Mouse (Mus musculus) megakaryocyte-erythroid progenitor cell, adult 5-6 weeks (primary cell): ENCODE measurements around the gene Apba1. TPM values are rescaled to one million over a fixed set of nuclear protein-coding genes. Genes with fewer than 3 reads are reported as not detected.

Source experiments
- ATAC-seq: replicated peaks from 2 replicates; pipeline ENCODE4 v1.8.0; 2016; ENCODE audit warnings: mild to moderate bottlenecking, inconsistent platforms; ENCODE audit not compliant: severe bottlenecking, poor library complexity, low FRiP score, low TSS enrichment
- total RNA-seq, 2 experiments: library from RNA; stranded (forward) in 1 of 2; stranded (reverse) in 1 of 2; fragments of 200-1000, 215-1000 nt in 1 of 2; fragments of >200 nt in 1 of 2; fragmentation: Nextera tagmentation in 1 of 2; gene quantifications; 2 replicates each; pipeline ENCODE4 v1.2.3; 2014 to 2017

Gene Apba1
- total RNA-seq, 2 experiments from 2014 or later, result under 0.01 TPM; not detected in 1

- no peak for ATAC-seq
Observed at GRCm38 (mm10) chr19:23862736-23863135, 104.0 kb downstream of the Apba1 start.

DNA sequence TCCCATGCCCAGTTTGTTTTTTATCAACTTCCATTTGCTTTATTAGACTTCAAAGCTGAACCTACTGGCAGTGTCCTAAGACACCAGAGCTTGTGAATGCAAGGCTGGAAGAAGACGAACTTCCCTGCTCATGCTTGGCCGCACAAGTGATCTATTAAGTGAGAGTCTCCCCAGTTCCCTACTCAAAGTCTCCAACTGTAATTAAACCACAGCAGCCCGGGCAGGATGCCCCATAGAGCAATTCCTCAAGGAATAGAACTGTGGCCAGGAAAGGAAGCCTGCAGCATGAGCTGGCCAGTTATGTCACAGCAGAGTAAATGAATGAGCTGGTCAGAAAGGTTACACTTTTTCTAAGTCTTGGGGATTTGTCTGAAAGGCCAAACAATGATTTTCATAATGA, 105.3 kb downstream of the Apba1 start:
- ATAC-seq, result no peak

DNA sequence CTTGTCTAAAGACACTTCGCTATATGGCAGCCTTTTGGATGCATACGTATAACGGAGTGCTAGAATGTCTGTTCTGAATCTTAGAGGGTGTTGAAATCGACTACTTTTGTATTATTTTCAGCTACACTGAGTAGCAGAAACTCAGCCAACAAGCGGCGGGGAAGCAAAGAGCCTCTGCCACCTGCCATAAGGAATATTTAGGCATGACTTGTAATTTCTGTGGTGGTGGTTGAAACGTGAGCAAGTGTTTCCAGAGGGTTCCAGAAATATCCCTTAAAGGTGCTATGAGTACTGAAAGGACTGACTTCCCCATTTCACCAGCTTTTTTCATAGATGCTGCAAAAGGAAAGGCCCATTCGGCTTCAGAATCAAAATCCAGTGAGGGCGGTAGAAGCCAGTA, 107.4 kb downstream of the Apba1 start:
- ATAC-seq, result no peak

GRCm38 (mm10) chr19:23867052-23867451, 108.4 kb downstream of the Apba1 start:
- no peak for ATAC-seq

DNA sequence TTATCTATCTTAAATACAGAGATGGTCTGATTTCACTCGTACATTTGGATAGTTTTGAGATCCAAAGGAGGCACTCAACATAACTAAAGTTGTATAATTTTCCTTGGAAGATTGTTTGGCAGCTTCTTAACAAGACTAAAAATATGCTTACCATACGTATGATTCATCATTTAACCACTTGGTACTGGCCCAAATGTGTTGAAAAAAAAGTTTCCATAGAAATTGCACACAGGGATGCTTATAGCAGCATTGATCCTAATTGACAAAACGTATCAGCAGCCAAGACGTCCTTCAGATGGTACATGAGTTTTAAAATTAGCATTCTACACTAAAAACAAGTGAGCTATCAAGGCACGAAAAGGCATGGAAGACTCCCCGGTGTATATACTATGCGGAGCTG, 108.9 kb downstream of the Apba1 start:
- no peak for ATAC-seq

- ATAC-seq, result no peak
Observed at GRCm38 (mm10) chr19:23874502-23874901, 115.8 kb downstream of the Apba1 start.

- ATAC-seq, result no peak
Observed at GRCm38 (mm10) chr19:23875819-23876218, 117.1 kb downstream of the Apba1 start.

- no peak for ATAC-seq
Observed at GRCm38 (mm10) chr19:23879862-23880261, 121.2 kb downstream of the Apba1 start.

DNA sequence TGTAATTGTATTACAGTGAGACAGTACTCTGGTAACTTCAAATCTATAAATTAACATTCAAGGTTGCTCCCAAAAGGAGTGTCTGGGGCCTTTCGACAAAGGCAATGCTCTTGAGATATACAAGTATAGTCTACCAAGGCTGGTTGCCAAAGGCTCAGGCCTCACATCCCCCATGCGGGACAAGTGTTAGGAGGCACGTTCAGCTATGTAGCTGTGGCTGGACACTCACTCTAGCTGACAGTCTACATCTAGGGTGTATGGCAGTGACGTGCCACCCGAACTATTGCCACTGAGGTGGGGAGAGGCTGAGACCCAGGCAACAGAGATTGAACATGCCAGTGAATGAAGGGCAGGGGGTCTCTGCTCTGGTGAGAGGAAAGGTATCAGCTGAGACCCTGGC, 127.5 kb downstream of the Apba1 start:
- ATAC-seq, result no peak

- no peak for ATAC-seq
Observed at GRCm38 (mm10) chr19:23891421-23891820, 132.7 kb downstream of the Apba1 start.

GRCm38 (mm10) chr19:23892633-23893032, 133.9 kb downstream of the Apba1 start:
- no peak for ATAC-seq

GRCm38 (mm10) chr19:23893093-23893889, 134.6 kb downstream of the Apba1 start:
- ATAC-seq, result no peak; the same call in 1 of the 2 replicates

DNA sequence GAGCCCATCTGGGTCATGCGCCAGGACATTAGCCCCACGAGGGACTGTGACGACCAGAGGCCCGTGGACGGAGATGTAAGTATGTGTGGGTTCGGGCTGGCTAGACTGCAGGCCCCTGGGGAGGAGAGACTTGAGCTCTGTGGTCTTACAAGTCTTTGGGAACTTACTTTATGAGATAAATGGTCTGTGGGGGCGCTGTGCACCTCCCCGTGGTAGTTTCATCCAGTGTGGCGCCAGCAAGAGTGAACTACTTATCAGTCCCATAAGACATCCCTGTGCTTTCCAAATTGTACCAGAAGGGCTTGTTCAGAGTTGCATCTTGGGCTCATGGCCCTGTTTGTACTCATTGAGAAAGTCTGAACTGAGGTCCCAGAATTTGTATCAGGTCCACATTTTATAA, 135.3 kb downstream of the Apba1 start:
- ATAC-seq, result no peak

DNA sequence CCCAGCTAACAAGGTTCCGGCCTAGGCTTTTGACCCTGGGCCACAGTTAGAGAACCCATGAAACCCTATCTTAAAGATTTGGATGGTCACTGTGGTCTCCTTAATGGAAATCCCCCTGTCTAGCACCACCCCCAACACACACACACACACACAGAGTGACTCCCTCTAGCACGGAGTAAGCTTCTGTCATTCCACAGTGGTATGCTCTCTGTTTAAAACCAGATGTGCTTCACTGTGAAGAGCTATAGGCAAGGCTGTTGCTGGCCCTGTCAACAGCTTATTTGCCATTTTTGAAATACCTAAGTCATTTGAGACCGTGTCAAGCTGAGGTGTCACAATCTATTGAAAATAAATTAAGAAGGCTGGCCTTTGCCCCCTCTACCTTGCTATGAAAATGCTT, 136.1 kb downstream of the Apba1 start:
- ATAC-seq, result no peak

DNA sequence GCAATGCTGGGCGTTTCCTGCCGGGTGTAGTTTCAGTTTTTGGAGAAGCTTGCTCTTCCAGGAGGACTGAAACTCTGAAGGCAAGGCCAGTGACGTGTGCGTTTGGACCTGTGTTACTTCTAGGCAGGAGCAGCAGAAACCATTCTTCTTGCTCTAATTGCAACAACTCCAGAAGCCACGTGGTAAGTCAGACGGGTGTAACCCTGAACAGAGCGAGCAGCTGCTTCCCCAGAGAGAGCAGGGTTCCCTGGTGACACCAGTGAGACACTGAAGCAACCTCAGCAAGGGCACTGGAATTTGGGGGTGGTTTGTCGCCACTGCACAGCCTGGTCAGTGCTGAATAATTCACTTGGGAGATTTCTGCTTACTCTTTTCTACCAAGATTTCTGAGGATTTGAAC, 138.2 kb downstream of the Apba1 start:
- no peak for ATAC-seq

GRCm38 (mm10) chr19:23898501-23898900, 139.8 kb downstream of the Apba1 start:
- no peak for ATAC-seq

GRCm38 (mm10) chr19:23901177-23901576, 142.5 kb downstream of the Apba1 start:
- ATAC-seq, result no peak; the same call in 1 of the 2 replicates

DNA sequence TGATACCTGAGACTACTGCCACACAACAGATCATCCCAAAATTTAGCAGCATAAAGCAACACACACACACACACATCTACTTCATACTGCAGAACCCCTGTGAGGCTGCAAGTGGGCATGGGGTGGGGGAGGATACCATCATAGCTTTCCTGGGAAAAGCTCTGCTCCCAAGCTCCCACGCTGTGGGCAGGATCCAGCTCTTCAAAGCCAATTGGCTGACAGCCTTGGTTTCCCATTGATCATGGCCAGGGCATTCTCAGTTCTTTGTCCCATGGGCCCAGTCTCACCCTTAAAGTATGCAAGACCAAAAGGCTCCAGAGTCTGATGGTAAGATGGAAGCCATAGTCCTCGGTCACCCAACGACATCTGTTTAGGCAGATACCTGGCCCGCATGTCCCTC, 143.1 kb downstream of the Apba1 start:
- no peak for ATAC-seq

DNA sequence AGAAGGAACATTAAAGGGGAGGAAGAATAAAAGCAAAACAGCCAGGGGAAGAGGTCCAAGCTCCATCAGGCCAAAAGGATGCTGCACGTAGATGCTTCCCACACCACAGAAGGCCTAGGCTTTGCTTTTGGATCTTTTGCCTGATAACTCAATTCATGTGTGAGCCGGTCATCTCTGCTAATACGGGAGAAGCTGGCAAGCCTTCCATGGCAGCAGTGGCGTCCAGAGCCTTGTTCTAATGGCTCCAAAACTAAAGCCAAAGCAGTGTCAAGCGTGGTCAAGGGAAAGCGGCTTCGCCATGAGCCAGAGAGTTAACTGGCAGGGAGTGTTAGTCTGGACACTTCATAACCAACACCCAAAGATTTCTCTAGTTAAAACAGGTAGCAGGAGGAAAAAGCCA, 144.4 kb downstream of the Apba1 start:
- ATAC-seq, result no peak

- no peak for ATAC-seq
Observed at GRCm38 (mm10) chr19:23904922-23905321, 146.2 kb downstream of the Apba1 start.

GRCm38 (mm10) chr19:23905772-23906171, 147.1 kb downstream of the Apba1 start:
- ATAC-seq, result no peak

DNA sequence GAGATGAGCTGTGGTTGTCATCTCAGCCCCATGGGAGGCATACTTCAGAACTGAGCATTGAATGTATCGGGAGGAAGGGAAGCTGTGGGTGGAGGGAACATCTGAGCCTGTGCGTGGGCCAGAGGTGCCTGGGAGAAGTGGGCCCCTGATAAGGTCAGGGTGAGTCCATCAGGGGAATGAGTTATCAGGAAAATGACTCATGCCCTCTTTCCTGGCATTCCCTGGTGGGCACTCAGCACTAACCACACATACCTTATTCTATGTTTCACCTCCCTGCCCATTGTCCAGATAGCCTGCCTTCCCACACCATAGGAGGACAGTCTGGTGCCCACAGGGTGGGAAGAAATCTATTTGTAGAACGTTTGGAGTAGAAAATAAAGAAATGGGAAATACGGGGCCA, 151.7 kb downstream of the Apba1 start:
- no peak for ATAC-seq
